Mouse (Mus musculus) spleen, adult 12 weeks (tissue): ENCODE data around the gene Serinc1.
A peak's percentile ranks its signal among the peaks of the same experiment; 100 is the strongest.
"Not testable (repeated sequence)": the region's sequence is repeated elsewhere in the genome, so short reads cannot be mapped to it uniquely, and the experiment has no call there.

ENCODE experiments used
- DNase-seq: peaks from one replicate; pipeline ENCODE4 v3.0.0; 2022; ENCODE audit warnings: low spot score

Serinc1 gene

GRCm38 (mm10) chr10:57532218-57533101, at the start of gene Serinc1:
Serinc1 (minus strand) TSS chr10:57532530.
- peak; percentile 89 for DNase-seq

GRCm38 (mm10) chr10:57576721-57577120, 44.4 kb upstream of the Serinc1 start:
- DNase-seq: no peak

GRCm38 (mm10) chr10:57572130-57572529, 39.8 kb upstream of the Serinc1 start:
- no peak for DNase-seq

DNA sequence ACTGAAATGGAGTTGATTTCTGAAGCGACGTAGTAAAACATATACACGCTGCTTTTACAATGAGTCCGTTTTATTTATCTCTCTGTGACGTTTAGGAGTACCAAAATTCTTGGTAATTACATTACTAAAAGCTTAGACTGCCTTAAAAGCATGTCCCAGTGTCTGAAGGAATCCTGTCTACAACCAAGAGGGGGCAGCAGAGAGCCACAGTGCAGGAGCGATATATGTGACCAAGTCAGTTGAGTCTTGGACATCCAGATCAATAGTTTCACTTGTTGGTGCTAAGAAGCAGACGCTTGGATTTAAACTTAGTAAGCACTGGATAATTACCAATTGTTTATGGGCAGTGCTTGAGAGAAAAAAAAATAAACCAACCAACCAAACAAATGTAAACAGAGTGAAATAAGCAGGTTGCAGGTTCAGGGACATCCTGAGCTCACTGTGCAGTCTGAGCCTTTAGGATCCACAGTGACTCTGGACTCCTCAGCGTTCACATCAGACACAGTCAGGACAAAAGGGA, 38.9 kb upstream of the Serinc1 start:
- DNase-seq: peak; percentile 35

- no peak for DNase-seq
Measured at GRCm38 (mm10) chr10:57569023-57569931, 36.9 kb upstream of the Serinc1 start.

DNA sequence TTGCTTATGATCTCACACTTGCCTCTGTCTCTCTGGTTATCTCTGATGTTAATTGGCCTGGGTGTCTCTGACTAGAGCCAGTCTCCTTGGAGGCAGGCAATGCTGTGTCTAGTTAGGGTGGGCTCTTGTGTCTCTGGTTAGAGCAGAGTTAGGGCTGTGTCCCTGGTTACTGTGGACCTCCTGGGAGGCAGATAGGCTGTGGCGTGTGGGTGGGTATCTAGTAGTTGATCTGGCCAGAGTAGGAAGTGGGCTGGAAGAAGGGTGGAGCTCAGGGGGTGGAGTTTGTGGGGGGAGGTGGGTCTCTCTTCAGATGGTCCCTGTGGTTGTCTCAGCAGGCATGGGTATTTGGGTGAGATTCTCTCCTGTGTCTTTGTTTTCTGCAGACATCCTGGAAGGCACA, 33.9 kb upstream of the Serinc1 start:
- no peak for DNase-seq

DNA sequence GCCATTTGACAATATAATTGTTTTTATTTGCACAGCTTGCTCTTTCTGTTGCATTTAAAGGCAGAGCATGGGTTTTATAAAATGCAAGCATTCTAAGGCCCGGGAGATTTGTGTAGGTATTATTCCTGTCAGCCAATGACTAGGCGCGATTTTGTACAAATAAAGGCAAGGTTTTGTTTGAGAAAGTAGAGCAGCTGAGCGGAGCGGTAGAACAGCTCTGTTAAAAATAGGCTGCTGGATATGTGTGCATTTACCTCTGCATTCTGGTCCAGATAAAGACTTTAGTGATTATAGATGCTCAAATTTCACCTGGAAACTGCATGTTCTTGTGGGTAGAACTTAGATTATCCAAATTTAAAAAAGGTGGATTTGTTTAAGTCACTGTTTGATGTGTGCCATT, 25.3 kb upstream of the Serinc1 start:
- DNase-seq: no peak

GRCm38 (mm10) chr10:57553719-57554118, 21.4 kb upstream of the Serinc1 start:
- no peak for DNase-seq

GRCm38 (mm10) chr10:57549631-57550030, 17.3 kb upstream of the Serinc1 start:
- no peak for DNase-seq

- DNase-seq: not testable (repeated sequence)
Measured at GRCm38 (mm10) chr10:57543890-57544289, 11.6 kb upstream of the Serinc1 start.

GRCm38 (mm10) chr10:57531616-57532217, 613 bp downstream of the Serinc1 start:
- DNase-seq: no peak

- peak; percentile 7 for DNase-seq
Measured at GRCm38 (mm10) chr10:57531076-57531475, 1.3 kb downstream of the Serinc1 start.

DNA sequence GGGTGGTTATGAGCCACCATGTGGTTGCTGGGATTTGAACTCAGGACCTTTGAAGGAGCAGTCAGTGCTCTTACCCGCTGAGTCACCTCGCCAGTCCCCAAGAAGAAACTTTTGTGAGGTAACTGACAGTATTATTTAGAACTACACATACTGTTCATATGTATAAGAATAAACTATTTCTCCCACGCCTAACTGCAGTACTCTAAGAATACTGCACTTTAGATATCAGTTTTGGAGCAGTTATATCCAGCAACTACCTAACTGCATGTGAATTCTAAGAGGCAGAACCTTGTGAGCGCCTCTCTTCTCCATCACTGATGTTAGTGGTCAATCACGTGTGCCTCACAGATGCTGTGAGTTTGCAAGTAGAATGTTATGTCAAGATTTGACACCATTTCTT, 5.9 kb downstream of the Serinc1 start:
- DNase-seq: no peak

- DNase-seq: no peak
Measured at GRCm38 (mm10) chr10:57515278-57515677, 17.1 kb downstream of the Serinc1 start.

DNA sequence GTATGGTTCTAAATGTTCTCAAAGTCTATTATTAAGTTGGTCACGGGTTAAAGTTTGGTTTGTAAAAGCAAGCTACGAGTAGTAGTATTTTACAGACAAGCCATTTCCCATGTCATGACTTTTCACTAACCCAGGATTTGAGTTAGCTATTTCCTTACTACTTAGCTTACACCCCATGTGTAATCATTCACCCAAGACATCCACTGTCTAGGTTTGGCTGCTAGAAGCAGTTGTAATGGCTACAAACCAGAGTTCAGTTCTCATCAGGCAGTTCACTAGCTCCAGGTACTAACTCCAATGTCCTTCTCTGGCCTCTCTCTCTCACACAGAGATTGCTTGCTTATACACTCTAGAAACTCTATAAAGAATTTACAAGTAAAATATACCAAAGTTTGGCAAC, 17.7 kb downstream of the Serinc1 start:
- no peak for DNase-seq

DNA sequence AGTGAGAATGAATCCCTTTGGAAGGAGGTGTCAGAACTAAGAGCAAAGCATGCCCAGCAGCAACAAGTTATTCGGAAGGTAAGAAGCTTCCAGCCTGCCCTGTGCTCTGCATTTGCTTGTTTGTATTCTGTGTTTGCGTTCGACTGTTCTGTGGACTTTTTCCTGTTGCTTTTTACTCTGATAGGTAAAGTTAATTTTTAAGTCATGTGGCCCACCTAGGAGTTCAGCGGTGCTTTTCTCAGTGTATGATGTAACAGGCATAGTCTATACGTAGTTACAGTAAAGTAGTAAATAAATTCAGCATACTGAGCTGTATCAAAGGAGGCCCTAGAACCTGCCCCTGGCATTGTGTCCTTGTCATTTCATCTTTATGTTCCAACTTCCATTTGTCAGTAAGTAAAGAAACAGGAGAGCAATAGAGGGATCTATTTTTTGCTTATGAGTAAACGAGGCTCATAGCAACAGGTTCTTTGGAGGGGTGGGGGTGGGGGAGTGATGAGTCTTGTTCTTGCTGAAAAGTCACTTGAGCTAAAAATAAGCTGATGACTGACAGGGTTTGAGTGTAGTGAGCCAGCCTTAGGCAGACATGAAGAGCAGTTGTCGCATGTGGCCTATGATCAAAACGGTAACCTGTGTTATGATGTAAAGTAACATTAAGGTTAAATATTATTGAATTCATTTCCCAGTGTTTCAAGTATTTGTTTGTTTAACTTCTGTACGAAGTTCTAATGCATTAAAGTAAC, 32.7 kb downstream of the Serinc1 start:
- no peak for DNase-seq

GRCm38 (mm10) chr10:57492050-57492449, 40.3 kb downstream of the Serinc1 start:
- DNase-seq: no peak

DNA sequence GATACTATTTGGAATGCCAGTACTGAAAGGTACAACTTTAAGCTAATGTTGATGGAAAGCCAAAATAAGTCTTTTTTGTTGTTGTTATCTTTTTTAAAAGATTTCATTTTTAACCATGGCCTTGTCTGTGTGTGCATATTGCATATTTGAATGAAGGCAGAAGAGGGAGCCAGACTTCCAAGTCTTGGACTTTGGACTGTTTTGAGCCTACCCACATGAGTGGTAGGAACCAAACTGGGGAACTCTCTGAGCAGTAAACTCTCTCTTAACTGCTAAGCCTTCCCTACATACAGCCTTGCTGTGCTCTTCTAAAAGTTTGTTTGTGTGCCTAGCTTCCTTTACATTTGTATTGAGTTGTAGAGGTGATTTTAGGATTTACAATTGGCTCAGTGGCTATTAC, 43.7 kb downstream of the Serinc1 start:
- DNase-seq: no peak

DNA sequence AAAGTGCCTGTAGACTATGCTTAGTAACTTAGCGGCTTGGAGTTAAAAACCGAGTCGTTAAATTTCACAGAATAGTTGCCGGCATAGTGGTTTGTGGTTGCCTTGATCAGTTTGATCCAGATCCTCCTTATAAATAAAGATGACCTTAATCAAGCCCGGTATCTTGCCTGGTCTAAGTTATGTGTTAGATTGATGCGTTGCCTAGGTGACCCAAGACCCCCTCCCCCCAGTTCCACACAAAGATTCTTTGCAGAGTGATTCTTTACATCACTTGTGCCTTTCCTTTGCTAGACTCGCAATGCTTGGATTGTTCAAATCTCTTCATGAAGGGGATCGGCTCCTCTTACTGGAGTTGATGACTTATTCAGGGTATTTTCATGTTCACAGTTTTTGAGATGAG, 45.1 kb downstream of the Serinc1 start:
- no peak for DNase-seq

DNA sequence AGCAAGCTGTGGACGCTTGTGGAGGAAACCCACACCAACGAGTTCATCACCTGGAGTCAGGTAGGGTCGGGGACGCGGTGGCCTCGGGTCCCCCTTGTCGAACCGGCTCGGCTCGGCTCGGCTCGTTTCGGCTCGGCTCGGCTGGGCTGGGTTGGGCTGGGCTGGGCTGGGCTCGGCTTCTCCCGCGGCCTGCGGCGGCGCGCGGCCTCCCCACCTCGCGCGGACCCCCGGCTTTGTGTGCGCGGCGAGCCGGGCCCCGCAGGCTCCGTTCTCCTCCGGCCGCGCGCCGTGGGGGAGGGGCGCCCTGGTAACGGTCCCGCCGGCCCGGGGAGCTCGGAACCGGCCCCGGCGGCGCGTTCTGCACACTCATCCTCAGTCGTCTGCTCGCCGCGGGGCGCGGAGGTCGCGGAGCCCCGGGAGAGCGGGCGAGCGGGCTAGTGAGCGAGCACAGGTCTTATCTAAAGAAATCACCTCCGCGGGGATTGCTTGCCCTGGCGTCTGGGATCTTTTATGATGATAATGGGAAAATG, 45.7 kb downstream of the Serinc1 start:
- peak; percentile 12 for DNase-seq

GRCm38 (mm10) chr10:57485908-57486541, 46.3 kb downstream of the Serinc1 start, which contains the start of gene Hsf2:
Hsf2 (plus strand) TSS chr10:57486385.
- DNase-seq: peak; percentile 84
